Mouse (Mus musculus): Measurements from ENCODE around the gene Scin.
"Not testable (repeated sequence)": the region's sequence is repeated elsewhere in the genome, so short reads cannot be mapped to it uniquely, and the experiment has no call there.

The Scin gene

DNA sequence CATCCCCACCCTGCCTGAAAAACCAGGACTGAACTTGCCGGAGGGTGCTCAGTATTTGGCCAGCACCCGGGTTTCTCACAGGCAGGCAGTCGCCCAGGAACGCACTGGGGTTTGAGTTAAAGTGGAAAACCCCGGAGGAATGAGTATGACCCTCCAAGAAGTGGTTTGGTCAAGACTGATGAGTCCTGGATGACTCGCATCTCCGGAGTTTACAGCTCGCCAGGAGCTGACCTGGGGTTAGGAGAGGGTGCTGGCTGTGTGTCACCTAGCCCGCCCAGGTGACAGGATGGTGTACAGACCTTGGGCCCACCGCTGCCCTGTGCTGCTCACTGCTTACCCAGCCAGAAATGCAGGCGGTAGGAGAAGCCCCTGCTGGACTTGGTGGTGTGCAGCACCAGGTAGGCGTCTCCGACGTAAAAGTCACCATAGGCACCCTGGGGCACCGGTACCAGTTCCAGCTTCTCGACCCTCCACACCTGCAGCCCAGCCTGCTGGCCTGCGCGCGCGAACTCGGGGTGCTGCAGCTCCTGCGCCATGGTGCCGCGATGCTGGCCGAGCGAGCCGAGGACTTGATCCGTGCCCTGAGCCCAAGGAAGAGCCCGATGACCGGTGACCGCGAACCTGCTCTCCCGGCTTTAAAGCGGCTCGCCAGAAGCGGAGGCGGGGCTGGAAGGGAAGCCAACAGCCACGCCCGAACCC, at the start of gene Scin:
Gene Scin (minus strand): TSS at position 656 of the 699 bp plus-strand sequence.
- DNase-seq (ENCODE audit: low spot score): peak; percentile 23

DNA sequence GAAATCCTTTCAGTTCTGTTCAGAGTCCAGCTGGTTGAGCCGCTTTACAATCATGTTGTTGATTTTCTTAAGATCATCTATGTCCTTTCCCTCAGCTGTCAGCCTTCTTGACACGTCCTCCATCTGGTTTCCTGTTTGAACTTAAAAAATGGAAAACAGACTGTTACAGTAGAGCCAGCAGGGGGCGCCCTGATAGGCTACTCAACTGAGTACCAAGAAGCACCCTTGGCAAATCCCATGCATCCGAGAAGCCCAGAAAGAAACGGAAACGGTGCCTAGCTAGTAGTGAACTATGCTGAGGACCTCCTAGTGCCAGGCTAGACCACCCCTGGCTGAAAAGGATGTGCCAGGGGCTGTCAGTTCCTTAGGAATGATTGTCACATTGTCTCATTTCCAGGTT, 43.1 kb upstream of the Scin start:
- DNase-seq (ENCODE audit: low spot score): peak; percentile 11

GRCm38 (mm10) chr12:40176158-40176557, 42.1 kb upstream of the Scin start:
- no peak for DNase-seq (ENCODE audit: low spot score)

DNA sequence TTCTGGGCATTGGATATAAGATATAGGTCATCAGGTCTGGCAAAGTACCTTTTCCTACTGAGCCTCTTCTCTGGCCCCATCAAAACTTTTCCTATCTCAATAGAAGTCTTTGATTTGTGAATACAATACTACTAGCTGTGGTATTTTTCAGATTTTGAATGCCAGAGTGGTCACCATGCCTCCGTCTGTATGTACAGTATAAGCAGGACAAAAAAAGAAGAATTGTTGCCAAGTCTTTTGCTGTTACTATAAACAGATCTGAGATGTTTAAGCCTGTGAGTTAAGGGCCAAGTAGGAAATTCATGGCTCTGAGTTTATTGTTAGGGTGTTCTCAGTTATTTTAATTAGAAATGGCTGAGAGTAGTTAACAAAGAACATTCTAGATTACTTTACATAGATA, 41.1 kb upstream of the Scin start:
- not testable (repeated sequence) for DNase-seq (ENCODE audit: low spot score)

GRCm38 (mm10) chr12:40171637-40172036, 37.6 kb upstream of the Scin start:
- no peak for DNase-seq (ENCODE audit: low spot score)

DNA sequence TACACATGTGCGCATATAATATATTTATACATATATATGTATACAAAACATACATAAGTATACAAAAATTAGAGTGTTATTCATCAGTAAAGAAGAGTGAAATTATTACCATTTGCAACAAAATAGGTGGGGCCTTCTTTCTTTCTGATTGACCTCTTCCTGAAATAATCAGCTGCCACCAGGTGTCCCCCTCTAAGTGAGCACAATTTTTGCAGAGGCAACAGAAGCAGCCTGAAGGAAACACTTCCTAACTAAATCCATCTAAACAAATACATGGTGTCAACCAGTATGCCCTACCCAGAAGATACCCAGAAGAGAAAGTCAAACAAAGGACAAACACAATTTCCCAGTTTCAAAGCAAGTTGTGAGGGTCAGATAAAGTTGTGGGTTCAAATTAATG, 35.6 kb upstream of the Scin start:
- DNase-seq (ENCODE audit: low spot score): no peak

DNA sequence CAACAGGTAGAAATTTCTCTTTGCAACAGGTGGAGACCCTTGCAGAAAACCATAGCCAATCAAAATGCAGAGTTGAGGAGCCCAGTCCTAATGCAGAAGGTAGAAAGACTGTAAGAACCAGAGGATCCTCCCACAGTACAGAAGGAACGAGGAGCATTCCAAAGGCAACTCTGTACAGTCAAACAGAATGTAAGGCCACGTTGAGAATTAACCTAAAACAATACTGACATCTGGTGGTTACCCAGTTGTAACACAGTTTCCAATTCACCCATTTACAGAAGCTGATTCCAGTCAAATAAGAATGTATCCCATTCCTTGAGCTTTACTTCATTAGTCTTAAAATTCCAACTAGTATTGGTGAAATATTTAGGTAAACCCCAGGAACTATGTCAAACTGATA, 30.6 kb upstream of the Scin start:
- no peak for DNase-seq (ENCODE audit: low spot score)

- DNase-seq (ENCODE audit: low spot score): no peak
Observed at GRCm38 (mm10) chr12:40160777-40161176, 26.7 kb upstream of the Scin start.

DNA sequence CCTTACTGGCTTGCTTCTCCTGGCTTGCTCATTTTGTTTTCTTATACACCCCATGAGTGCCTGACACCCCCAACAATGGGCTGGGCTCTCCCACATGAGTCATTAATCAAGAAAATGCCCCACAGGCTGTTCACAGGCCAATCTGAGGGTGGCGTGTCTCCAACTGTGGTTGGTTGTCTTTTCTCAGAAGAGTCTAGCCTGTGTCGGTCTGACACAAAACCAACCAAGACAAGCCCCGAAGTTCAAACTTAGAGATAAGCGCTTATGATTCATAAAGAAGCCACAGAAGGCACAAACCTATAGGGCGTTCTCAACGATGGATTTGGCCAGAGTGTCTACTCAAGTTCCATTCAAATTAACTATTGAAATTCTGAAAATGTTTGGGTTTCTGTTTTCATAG, 20.2 kb upstream of the Scin start:
- no peak for DNase-seq (ENCODE audit: low spot score)

- no peak for DNase-seq (ENCODE audit: low spot score)
Observed at GRCm38 (mm10) chr12:40152353-40153069, 18.5 kb upstream of the Scin start.

DNA sequence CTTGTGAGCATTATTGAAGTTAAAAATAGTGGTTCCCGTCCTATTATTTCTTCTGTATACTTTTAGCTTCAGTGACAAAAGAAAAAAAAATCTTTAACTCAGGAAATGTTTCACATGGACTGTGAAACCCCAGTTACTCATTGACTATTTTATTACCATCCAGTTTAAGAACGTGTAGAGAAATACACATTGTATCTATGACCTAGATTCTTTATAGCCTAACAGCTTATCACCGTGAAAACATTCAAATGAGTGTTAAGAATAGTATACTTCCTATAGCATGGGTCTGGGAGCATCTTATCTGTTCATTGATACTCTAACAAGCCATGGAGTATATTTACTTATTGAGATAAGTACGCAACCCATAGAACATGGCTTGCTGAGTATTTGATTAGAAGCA, 13.3 kb upstream of the Scin start:
- no peak for DNase-seq (ENCODE audit: low spot score)

DNA sequence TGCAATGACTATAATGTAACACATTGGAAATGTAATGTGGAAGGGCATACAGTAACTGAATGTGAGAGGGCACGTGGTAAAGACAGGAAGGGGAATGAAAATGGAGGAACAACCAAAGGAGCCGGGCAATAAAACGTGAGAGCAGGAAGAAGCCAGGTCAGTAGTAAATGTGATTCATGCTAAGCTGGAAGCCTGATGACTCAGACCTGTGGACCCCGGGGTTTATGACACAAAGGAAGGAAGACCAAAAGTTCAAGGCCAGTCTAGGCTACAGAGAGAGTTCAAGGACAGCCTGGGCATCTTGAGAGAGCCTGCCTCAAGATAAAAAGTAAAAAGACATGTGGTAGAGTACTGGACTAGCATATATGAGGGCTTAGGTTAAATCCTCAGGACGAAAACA, 12.5 kb upstream of the Scin start:
- DNase-seq (ENCODE audit: low spot score): no peak

DNA sequence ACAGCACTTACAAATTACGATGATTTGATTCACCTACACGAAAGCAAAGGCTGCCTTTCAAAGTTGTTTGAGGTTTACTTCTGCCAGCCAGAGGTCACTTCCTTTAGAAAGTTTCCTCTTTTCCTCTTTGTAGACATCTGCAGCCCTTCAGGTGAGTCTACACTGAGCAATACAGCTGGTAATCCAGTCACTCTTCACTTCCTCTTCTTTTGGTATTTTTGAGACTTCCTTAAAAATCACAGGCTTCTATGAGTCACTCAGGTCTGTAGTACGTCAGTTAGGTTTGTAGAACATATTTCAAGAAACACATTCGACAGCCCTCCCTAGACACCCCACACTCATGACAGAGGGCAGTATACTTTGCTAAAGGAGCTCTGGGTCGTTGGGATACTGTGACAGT, 6.7 kb upstream of the Scin start:
- no peak for DNase-seq (ENCODE audit: low spot score)

DNA sequence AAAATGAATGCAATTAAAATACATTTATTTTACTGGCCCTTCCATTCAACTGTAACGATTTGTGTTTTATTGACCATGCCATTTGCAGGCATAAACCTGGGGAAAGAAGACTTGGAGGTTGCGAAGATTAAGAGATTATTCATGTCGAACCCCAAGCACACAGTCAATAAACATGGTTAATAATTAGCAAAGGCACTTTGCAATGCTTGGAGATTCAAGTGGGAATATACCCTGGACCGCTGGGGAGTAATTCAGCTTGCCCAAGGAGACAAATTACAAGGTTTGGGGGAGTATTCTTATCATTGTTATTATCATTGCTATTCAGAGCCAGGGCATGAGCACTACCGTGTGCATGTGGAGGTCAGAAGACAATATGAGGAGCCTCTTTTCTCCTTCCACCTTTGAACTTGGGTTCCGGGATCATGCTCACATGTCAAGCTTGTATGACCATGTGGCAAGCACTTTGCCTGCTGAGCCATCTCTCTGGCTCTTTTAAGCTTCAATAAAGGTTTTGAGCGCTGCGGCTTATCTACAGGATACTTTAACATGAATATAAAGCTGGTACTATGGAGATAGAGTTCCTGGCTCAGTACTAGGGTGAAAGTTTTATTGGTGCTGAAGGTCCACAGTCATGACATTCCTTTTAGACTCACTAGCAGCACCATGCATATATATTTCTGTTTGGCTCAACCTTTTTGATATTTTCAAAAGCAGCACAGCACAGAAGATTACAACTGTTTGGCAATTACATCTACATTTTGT, 5.6 kb upstream of the Scin start:
- DNase-seq (ENCODE audit: low spot score): no peak

GRCm38 (mm10) chr12:40134529-40134928, 501 bp upstream of the Scin start:
- DNase-seq (ENCODE audit: low spot score): no peak

GRCm38 (mm10) chr12:40133194-40133572, 845 bp downstream of the Scin start:
- no peak for DNase-seq (ENCODE audit: low spot score)

DNA sequence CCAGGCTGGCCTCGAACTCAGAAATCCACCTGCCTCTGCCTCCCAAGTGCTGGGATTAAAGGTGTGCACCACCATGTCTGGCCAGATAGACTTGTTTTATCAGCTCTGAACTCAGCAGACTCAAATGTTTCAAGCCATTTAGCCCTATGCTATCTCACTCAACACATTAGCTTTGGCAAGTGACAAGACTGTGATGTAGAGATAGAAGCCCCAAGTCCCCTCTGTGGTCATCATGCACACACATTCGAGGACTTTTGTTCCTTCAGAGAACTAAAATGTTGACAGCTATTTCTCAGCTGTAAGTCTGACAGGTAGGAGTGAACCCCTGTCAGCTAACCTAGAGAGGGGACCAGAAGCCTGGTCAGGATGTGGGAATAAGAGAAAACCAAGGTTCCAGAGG, 15.2 kb downstream of the Scin start:
- DNase-seq (ENCODE audit: low spot score): no peak

- DNase-seq (ENCODE audit: low spot score): no peak
Observed at GRCm38 (mm10) chr12:40117045-40117444, 17.0 kb downstream of the Scin start.

- no peak for DNase-seq (ENCODE audit: low spot score)
Observed at GRCm38 (mm10) chr12:40116214-40116613, 17.8 kb downstream of the Scin start.

DNA sequence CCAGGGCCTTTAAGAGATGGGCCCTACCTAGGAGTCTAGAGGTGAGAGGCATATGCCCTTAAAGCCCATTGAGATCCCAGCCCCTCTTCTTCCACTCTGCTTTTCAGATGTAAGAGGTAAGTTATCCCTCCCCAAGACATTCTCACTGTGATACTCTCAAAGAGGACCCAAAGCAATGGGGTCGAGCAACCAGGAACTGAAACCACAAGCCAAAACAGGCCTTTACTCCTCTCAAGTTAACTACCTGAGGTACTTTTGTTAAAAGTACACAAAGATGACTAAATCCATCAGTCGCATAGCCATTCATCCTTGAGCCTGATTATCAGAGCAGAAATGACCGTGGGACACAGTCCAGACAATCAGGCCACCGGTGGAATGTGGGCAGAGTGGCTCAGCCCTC, 19.1 kb downstream of the Scin start:
- DNase-seq (ENCODE audit: low spot score): no peak

DNA sequence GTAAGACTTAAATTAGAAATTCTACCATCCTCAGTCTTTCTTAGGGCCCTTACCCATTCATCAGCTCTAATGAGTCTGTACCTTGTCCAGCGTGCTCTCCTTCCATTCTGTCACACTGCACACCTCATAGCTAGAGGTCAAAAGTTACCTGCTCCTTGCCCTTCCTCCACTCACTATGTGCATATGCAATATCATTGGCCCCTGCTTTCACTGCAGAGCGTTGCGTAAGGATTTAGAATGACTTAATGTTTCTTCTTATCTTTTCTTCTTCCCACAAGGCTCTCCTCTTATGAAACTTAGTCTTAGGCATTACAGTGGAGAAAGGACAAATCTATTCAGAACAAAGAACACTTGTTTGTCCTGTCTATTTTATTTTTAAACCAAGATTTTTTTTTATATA, 20.0 kb downstream of the Scin start:
- DNase-seq (ENCODE audit: low spot score): no peak

GRCm38 (mm10) chr12:40113605-40114004, 20.4 kb downstream of the Scin start:
- DNase-seq (ENCODE audit: low spot score): no peak

DNA sequence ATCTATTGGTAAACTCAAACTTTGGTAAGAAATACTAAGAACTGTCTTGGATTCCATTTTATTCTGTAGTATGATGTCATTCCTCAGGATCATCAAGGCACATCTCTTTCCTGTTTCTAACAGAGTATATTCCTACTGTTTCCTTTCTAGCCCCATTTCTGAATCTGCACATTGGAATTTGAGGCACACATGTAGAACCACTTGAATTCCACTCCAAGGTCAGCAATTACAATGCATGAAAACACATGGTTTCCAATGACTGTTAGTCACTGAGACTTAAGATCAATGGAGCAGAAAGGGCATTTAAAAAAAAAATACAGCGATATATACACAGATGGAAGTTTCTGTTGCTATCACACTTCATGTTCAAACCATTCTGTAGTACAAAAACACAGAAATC, 24.8 kb downstream of the Scin start:
- no peak for DNase-seq (ENCODE audit: low spot score)
